Mouse (Mus musculus) mesoderm, embryonic 11.5 days (tissue): ENCODE measurements at regions not wholly inside any gene's neighbourhood (a gene's known extent, or its start where the extent isn't known, plus 50 kb on each side); places are given as distances from the start of the nearest gene placed in this dataset.

Source experiments
- DNase-seq: peaks from one replicate; pipeline ENCODE4 v3.0.0-alpha.2; 2012; ENCODE audit warnings: low read depth, low spot score

DNA sequence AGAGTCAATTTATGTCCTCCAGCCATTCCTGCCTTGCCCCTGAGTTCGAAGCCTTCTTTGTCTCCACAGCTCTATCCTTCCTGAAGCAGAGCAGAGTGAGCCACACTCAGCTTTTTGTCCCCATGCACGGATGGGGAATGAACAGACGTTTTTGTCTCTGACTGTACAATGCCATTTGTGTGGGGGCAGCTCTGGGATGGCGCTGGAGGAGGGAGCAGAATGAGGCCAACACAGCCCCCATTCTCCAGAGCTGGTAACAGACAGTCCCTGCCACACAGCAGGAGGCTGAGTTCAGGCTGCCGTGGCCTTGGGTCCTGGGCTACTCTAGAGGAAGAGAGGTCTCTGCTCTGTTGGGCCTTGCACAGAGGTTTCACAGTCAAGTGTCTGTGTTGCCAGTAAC lies 327.4 kb downstream of the H2al1j start:
- DNase-seq, result no peak

DNA sequence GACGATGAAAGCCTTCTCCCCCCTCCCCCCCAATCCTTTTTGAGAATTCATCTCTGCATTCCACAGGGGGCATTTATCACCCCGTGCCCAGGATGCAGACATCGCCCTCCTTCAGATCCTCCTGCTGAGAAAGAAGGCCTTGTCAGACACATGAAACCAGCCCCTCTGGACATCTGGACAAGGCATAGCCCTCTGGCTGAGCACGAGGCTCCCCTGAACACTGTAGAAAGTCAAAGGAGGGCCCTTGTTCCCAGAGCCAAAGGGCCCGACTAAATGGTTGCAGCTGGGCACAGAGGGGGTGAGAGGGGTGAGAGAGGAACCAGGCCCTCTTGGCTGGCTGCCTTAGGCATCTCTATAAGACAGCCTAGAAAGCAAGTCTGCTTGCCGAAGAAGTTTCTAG lies 327.8 kb downstream of the H2al1j start:
- DNase-seq, result no peak

DNA sequence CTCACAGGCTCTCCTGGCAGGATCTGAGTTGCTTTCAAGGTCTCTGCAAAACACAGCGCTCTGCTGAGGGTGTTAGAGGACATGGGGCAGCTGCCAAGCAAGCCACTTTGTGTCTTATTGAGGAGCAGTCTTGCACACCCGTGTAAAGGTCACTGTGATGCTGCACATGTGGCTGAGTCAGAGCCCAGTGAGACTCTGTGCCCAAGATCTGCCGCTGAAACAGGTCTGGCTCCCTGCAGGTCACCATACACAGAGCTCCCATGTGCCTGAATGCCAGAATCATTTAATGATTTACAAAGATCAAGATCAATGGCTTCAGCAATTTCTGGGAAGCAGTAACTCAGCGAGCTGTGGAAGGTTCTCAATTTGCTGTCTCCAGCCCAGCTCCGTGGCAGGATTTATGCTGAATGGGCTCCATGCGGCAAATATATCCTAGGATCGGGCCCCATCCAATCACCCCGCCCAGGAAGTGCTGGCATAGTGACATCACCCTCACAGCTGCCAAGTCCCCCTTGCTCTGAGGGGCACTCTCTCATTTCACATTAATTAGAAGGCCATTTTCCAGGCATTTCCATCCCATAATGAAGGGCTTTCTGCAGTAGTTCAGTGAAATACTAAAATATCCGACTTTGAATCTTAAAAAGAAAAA lies 330.1 kb downstream of the H2al1j start:
- DNase-seq, result no peak

DNA sequence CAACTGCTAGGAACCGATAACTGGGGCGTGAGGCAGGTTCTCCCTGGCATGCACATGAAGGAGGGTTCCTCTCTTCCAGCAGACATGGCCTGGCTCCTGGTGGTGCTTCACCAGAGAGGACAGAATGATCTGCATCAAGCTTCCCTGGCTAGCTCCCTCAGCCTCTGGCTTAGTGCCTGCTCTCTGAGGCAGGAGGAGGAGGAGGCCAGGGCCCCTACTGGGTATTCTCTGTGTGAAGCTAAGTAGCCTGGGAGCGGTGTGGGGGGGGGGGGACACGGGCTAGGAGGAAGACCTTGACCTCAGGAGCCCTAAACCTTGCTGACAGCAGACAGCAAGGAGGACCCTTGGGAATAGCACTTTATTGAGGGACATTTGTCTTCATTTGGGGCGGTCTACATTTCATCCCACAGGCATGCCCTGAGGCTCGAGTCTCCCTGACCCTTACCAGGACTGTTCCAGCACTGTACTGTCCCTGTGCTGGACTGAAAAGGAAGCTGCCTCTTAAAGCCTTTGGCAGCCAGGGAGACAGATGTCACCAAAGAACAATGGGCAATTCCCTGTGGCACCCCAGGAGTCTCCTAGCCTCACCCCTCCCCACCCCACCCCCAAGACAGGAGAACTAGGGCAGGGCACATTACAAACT lies 335.7 kb downstream of the H2al1j start:
- peak; percentile 64 for DNase-seq

DNA sequence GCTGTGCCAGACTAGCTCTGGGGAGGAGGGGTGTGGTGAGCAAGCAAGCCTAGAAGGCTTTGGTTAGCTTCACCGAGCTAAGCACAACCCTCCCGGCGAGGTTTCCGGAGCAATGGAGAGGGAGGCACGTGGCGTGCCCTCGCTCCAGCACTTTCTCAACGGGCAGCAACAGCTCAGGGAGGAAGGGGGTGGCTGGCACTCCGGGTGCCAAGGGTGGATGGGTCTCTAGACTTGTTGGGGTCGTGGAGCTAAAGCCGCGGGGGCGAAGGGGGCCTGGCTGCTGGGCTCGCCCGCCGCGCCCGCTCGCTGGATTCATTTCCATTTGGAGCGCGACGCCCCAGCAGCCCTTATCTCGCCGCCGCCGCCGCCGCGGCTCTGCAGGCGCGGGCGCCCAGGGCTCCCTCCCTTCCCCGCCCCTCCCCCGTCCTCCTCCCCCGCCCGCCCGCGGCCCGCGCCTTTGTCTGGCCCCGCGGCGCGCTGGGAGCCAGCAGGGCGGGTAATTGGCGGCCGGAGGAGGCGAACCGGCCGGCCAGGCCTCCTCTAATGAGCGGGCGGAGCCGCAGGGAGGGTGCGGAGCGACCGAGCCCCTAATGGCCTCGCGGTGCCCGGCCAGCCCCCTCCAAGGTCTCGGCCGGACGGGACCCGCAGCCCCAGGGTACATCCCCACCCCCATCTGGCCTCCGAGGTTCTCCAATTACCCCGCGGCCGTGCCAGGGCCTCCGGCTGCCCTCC lies 336.9 kb downstream of the H2al1j start:
- DNase-seq, result peak; percentile 50

DNA sequence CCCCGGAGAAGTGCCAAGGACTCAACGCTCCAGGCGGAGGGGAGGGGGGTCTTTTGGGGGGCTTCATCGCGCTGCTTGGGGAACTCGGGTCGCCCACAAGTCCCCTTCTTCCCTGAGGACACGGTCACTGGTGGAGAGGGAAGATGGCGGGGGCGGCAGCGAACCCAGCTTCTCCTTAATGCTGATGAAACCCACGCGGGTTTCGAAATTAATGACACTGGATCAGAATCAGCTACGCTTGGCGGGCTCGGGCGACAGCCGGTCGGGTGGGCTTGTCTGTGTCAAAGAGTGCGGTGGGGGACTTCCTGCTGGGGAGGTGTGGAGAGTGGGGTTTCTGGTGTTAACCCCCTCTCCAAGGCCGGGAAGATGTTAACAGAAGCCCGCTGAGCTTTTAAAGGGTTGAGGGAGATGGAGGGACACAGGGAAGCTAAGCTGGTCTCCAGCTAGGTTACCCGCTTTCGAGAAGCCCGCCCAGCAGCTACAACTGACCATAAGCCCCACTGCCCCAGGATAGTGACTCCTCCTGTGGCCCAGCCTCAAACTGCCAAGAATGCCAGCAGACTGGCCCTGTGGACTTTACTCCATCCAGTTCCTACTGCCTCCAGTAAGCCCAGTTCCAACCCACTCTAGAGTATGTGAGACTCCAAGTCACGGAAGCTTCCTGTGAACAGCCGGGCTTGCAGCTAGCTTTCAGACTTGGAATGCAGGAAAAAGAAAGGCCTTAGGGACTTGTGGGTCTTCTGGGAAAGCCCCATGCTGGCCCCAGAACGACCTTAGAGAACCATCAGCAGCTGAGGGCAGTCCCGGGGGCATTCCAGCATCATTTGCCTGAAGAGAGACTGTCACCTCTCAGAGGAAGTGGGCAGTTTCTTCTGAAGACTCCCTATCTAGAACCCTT lies 337.7 kb downstream of the H2al1j start:
- no peak for DNase-seq

DNA sequence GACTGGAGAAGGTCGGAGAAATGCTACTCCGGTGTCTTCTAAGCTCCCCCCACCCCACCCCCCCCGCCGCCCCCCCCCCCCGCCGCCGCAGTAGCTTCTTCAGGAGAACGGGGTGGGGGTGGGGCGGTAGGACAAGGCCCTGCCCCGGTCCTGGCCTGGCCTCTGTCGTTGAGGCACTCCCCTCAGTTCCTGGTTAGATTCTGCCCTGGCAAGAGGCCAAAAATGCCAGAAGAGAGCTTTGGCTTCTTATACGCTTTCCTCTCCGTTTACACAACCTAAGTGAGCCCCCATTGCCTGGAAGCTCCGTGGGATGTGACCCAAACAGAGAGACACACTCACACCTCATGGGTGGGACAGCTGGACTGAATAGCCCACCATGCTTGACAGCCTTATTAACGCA lies 338.9 kb downstream of the H2al1j start:
- DNase-seq, result no peak

DNA sequence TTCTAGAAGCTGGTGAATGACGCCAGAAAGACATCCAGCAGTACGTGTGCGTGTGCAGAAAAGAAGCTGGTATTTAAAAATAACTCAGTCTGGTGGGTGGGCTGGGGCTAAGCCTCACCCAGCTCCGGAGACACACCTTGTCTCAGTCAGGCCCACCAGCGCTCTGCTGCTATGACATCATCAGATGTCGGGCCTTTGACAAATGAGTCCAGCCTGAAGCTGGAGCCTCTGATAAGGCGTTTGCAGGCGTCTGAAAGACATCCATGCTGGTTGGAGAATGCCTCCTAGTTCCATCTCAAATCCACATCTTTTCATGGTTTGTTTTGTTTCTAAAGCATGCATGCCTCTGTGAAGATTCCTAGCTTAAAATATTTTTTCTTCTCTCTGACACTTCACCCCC lies 344.2 kb downstream of the H2al1j start:
- no peak for DNase-seq

DNA sequence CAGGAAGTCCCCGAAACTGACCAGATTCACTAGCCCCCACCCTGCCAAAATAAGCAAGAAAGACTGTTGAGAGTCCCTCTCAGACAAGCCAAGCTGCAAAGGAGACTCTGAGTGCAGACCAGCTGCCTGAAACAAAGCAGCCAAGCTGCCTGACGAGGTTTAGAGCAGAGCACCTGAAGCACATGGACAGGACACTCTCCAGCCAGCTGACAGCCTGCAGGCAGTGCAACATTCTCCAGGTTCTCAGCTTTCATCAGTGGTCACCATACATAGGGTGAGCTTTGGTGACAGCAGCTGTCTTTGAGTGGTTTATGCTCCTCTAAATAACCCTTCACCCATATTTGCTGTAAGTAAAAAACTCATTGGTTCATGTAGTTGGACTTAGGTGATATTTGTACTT lies 350.5 kb downstream of the H2al1j start:
- DNase-seq, result no peak

DNA sequence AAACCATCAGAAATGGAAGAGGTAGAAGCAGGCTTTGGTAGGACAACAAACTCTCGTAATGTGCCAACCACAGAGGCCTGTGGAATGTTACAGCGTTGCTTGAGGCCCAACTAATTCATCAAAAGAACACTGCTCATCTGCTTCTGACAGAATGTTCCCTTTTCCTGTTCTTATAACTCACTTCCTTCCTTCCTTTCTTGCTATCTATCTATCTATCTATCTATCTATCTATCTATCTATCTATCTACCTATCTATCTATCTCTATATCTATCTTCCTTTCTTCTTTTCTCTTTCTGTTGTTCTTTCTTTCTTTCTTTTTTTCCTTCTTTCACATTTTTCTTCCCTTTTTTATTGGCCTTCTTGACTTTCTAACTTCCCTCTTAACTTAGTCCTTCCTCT lies 353.7 kb downstream of the H2al1j start:
- DNase-seq, result no peak

DNA sequence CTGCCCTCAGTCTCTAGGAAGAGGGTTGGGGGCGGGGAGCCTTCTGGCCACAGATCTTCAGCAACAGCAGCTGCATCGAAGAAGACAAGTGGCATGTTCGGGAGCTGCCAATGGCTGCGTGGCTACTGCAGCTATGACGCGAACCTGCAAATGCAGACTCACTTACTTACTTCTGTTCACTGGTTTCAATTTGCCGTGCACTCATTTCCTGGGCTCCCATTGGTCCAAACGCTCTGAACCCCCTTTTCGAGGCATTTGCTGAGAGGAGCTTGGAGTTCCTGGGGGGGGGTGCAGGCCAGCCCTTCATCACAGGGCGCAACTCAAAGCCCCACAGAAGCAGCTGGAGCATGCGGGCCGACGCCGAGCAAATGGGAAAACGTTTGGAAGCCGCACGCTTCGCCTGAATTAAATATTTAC lies 362.4 kb downstream of the H2al1j start:
- DNase-seq, result no peak

DNA sequence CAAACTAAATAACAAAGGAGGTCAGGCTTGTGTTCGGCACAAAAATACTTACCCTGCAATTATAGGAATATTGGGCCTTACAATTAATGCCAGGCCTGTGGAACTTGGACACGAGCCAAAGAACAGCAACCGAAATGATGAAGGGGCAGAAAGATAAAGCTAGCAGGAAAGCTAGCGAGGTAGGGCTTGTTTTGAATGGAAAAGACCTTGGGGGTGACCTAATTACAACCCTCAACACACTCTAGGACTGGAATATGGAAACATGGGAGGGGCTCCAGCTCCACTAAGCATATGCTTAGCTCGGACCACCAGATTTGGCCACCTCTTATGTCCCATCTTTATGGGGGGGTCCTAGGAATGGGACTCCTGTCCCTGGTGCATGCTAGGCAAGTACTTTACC lies 362.8 kb downstream of the H2al1j start:
- DNase-seq, result no peak

DNA sequence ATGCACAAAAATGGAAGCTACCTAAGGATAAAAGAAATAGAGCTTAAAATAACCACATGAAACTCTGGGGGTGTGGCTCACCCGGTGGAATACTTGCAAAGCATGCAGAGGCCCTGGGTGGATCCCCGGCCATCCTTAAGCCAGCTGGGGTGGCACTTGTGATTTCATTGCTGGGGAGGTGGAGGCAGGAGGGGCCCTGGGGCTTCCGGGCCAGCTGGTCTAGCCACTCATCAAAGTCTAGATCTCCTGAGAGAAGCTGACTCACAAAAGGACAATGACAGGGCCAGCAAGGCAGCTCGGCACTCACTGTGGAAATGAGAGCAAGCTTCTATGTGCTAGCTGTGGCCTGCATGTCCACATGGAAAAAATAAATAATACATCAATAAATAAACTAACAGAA lies 363.4 kb downstream of the H2al1j start:
- no peak for DNase-seq

DNA sequence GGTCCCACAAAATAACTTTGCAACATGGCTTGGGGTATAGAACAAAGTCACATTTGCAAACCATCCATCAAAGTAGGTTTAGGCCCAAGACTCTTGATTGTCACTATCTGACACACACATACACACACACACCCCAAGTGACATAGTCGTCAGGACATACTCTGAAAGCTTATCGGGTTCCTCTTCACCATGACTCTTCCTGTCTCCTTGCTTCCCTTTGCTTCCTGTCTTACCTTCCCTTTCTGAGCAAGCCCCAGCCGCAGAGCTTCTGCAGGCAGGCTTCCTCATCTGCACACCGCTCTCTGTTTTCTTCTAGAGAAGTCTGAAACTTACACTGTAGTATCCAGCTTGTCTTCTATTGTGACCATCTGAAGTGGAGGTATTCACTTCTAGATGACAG lies 368.9 kb downstream of the H2al1j start:
- DNase-seq, result no peak

DNA sequence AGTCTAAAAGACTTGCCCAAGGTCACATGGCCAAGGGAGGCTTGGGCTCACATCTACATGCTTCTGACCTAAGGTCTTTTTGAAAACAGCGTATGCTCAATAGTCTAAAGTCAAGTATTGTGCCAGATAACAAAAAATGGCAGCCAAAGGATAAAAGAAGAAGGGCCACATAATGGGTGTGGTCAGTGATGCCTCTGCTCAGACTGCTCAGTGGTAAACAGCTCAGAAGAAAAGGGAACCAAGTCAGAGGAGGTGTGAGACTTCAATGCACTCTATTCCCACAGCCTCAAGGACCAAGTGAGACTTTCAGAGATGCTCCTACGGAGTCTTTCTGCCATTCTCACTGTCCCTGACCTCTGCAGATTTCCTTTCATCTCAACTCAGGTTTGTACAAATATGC lies 373.5 kb downstream of the H2al1j start:
- DNase-seq, result no peak

DNA sequence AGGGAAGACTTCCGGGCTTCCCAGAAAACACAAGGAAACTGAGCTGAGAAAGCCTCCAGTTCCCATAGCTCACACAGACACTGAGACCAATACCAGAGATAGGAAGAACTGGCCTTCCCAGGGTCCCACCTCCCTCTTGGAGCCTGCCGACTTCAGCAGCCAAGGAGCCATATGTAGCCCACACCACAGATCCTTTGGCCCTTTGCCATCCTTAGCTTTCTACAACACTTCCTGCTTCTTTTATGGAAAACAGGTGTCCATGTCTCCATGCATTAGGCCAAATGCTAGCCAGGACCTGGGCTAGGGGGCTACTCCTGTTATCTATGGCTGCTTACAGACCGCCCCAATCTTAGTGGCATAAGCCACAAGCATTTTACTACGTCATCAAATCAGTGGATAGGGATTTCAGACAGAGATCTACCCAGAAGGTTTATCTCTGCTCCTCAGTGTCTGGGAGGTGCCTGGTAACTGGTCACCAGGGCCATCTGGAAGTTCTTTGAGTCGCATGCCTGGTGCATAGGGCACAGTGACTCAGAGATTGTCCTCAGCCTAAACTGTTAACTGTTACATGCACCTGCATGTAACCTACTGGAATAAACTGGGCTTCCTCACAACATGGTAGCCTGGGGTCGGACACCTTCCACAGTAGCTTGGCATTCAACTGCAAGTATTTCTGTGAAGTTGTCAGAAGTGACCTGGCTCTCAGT lies 378.4 kb downstream of the H2al1j start:
- DNase-seq, result no peak

DNA sequence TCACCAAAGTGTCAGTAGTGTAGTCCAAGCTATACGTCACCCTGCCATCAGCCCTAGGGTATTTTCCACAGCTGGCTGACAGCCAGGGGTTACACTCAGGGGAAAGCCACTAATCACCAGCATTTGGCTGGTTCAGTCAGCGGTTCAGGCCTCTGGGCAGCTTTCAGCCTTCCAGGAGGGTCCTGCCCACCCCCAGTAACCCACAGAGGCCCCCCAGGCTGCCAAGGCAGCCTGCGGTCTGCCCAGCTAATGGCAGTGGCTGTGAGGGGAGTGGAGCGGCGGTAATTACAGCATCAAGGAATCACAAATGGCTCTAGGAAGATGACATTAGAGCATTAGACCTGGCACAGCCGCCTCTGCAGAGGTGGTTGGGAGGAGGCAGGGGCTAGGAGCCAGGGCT lies 379.7 kb downstream of the H2al1j start:
- DNase-seq, result peak; percentile 27

DNA sequence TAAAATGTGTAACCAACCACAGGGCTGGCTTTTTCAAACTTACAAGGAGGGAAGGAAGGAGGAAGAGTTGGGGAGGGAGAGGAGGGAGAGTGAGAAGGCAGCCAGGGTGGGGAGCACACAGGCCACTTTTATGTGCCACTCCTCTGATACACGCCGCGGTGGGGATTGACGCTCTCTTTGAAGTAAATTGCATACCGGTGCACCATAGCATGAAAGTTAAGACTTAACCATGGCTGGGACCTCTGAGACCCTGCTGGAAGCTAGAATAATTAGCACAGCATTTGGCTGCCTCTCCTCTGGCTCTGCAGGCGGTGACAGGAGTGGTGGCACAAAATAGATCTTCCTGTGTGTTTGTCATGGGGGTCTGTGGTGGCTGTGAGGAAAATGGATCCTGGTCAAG lies 380.7 kb downstream of the H2al1j start:
- DNase-seq, result no peak

DNA sequence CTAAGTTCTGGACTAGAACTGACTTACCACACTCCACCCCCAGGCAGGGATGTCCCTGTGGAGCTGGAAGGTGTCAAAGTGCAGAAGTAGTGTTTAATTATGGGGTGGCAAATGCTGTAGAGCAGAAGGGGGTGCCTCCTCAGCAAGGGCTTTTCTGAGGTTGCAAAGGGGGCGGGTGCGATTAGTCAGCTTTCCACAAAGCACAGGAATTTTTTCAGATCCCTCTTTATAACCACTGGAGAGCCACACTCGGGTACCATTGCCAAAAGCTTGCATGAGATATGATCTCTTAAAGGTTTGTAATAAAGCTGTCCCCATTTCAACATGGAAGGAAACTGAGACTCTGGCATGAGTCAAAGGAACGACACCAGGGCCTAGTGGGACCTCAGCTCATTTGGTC lies 381.7 kb downstream of the H2al1j start:
- DNase-seq, result no peak

DNA sequence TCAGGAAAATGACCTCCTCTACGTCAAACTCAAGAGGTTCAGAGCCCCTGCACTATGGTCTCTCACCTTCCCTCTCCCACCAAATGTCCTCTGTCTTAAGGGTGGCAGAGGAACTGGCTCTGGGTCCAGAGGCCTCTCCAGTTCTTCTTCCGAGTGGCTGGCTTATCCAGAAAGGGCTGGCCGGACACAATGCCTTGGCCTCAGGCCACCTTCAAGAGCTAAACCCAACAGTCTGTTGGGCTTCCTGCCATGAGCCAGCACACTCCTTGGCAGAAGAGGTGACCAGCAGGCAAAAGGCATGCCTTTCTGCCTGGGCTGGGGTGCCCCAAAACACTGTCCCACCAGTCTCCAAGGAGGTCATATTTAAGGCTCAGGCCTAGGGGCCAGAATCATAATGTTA lies 385.8 kb downstream of the H2al1j start:
- no peak for DNase-seq

DNA sequence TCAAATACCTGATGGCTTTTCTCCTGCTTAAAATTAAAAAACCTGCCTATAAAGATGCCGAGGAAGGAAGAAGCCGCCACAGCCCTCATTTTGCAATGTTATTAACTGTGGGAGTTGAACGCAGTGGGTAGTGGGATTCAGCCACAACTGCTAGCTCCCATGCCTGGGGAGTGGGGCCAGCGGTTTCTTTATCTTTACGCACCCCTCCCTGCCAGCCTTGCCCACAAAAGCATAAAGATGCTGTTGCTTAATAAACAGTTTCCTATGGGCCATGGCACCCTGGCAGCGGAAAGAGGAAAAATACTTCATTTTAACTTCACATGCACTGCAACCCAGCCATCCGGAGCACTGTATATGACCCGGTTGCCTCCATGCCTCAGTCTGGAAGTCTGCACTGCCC lies 389.2 kb downstream of the H2al1j start:
- DNase-seq, result no peak

DNA sequence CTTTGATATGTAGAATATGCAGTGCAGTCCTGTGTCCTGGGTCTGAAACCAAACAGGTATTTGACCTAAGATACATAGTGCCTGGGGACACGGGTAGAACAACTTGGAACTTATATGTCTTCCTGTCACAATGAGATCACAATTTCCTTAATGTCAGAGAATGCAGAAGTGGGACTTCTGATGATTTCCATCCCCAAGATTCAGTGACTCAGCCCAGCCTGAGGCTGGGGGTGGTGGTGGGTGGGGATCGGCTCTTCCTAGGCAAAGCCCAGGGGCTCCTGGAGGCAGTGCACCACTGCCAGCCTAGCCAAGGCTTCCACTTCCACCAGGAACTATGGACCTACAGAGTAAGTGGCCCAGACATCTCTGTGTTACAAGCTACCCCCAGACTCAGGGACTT lies 391.2 kb downstream of the H2al1j start:
- no peak for DNase-seq
